8 mouse cellular contexts compared by ENCODE assay signal in the genomic region with DNA sequence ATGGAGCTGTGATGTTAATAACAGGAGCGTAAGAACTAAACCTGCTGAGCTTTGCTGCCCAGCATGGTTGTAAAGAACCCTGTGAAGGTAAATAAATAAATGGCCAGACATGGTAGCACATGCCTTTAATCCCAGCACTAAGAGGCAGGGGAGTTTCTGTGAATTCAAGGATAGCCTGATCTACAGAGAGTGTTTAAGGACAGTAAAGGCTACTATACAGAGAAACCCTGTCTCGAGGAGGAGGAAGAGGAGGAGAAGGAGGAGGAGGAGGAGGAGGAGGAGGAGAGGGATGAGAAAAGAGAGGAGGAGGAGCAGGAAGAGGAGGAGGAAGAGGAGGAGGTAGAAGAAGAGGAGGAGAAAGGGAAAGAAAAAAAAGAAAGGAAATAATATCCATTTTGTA. TPM values are rescaled to one million over a fixed set of nuclear protein-coding genes. Genes with fewer than 3 reads are reported as not detected.
DNase-seq lines count a peak whose midpoint lies in the region; ATAC-seq and TF ChIP-seq lines count a peak whose summit lies in the region.

No protein-coding gene starts in this region.

- no peak for TF ChIP-seq RAD21 in CH12.LX (IDR thresholded peaks at IDR 0.05; ENCODE audit: low read depth, low read length)

- DNase-seq in heart, adult 2 months, result no peak
- DNase-seq in heart, postnatal 14 days, result no peak
- DNase-seq in CH12.LX (ENCODE audit: extremely low read depth), result no peak
- DNase-seq in forebrain, postnatal 0 days, result no peak
- no peak for DNase-seq in midbrain, embryonic 10.5 days (ENCODE audit: low spot score)
- DNase-seq in adrenal gland, adult (ENCODE audit: inconsistent age in 2 of 2, low spot score in 1 of 2), result no peak
- DNase-seq in kidney, postnatal 36 days, result no peak
- DNase-seq in gastrocnemius, postnatal 25 days, result no peak

- H3K9me3 ChIP-seq in CH12.LX (replicated peaks; ENCODE audit: low read length), result no peaks in the 10 kb centered on the region
- no peaks in the 10 kb centered on the region for H3K9me3 ChIP-seq in forebrain, postnatal 0 days (ENCODE audit: low read length)
- H3K9me3 ChIP-seq in midbrain, embryonic 10.5 days (replicated peaks), result no peaks in the 10 kb centered on the region

- no peak for ATAC-seq in forebrain, postnatal 0 days

- no peaks in the 10 kb centered on the region for H3K36me3 ChIP-seq in heart, adult 2 months (ENCODE audit: control insufficient read depth, insufficient read depth, low read length)
- H3K36me3 ChIP-seq in CH12.LX (replicated peaks in 1 of 2; ENCODE audit: control insufficient read depth in 1 of 2, insufficient read depth in 1 of 2, low read length in 1 of 2), result peaks cover 3 to 16% of the 10 kb centered on the region in 2 experiments
- H3K36me3 ChIP-seq in forebrain, postnatal 0 days (ENCODE audit: insufficient read depth), result no peaks in the 10 kb centered on the region
- H3K36me3 ChIP-seq in midbrain, embryonic 10.5 days, result no peaks in the 10 kb centered on the region

- no peak overlapping the region for H3K9ac ChIP-seq in heart, adult 2 months (ENCODE audit: low read depth, low read length)
- H3K9ac ChIP-seq in CH12.LX (ENCODE audit: insufficient read depth, low read depth), result peak overlapping the region; percentile 45; the same call in 1 of the 2 replicates
- H3K9ac ChIP-seq in forebrain, postnatal 0 days, result peak overlapping the region; percentile 57; the same call in 1 of the 2 replicates

- peak overlapping the region; percentile 55 for H3K4me3 ChIP-seq in heart, adult 2 months
- H3K4me3 ChIP-seq in CH12.LX (replicated peaks in 1 of 3; ENCODE audit: low read depth in 2 of 3, low read length in 2 of 3, poor library complexity in 1 of 3), result peak overlapping the region in 2 of 3 experiments; percentile 59 to 61
- peak overlapping the region; percentile 57 for H3K4me3 ChIP-seq in forebrain, postnatal 0 days (ENCODE audit: low read depth, low read length)
- H3K4me3 ChIP-seq in midbrain, embryonic 10.5 days, result peak overlapping the region; percentile 72

- WGBS in heart, adult 2 months, result 55% methylated on average over 2 of the region's 2 CpGs
- 29% methylated on average over 2 of the region's 2 CpGs for WGBS in forebrain, postnatal 0 days
- WGBS in midbrain, embryonic 10.5 days, result 45% methylated on average over 2 of the region's 2 CpGs

- H3K4me1 ChIP-seq in heart, adult 2 months (ENCODE audit: control insufficient read depth, insufficient read depth, low read length), result no peaks in the 10 kb centered on the region
- H3K4me1 ChIP-seq in CH12.LX (ENCODE audit: control insufficient read depth in 1 of 2, insufficient read depth in 2 of 2), result peaks cover 5 to 28% of the 10 kb centered on the region in 2 experiments; a peak in 3 of 4 replicates
- H3K4me1 ChIP-seq in forebrain, postnatal 0 days (ENCODE audit: insufficient read depth), result peaks cover 3% of the 10 kb centered on the region; the same call in 1 of the 2 replicates
- peaks cover 28% of the 10 kb centered on the region for H3K4me1 ChIP-seq in midbrain, embryonic 10.5 days

- no peak for TF ChIP-seq EP300 in heart, adult 2 months (IDR thresholded peaks at IDR 0.05; ENCODE audit: insufficient read depth, low read depth, low read length)
- no peak for TF ChIP-seq EP300 in CH12.LX (IDR thresholded peaks at IDR 0.05; ENCODE audit: low read length)

- no peaks in the 10 kb centered on the region for H3K27me3 ChIP-seq in heart, adult 2 months (ENCODE audit: control insufficient read depth, insufficient read depth, low read length)
- no peaks in the 10 kb centered on the region for H3K27me3 ChIP-seq in CH12.LX (replicated peaks)
- no peaks in the 10 kb centered on the region for H3K27me3 ChIP-seq in forebrain, postnatal 0 days (ENCODE audit: insufficient read depth, low read length)
- H3K27me3 ChIP-seq in midbrain, embryonic 10.5 days (ENCODE audit: low read depth, poor library complexity, severe bottlenecking), result no peaks in the 10 kb centered on the region

- dilution Hi-C loops in CH12.LX (cut with MboI; ENCODE audit: extremely low pct_ligation_motif_present, extremely low pct_unique_long_range_greater_than_20kb, low sequenced_read_pairs), result no loop called here

- peak overlapping the region; percentile 59 for H3K4me2 ChIP-seq in CH12.LX (ENCODE audit: insufficient read depth, low read depth, poor library complexity, severe bottlenecking)
- peak overlapping the region; percentile 81 for H3K4me2 ChIP-seq in forebrain, postnatal 0 days (ENCODE audit: low read depth)

- no peak for TF ChIP-seq CTCF in heart, adult 2 months (IDR thresholded peaks at IDR 0.05)
- TF ChIP-seq CTCF in CH12.LX (conservative IDR thresholded peaks at IDR 0.05 in 1 of 2, IDR thresholded peaks at IDR 0.05 in 1 of 2; ENCODE audit: low read depth in 2 of 2, low read length in 2 of 2), result no peak
- TF ChIP-seq CTCF in forebrain, postnatal 0 days (IDR thresholded peaks at IDR 0.05; ENCODE audit: low read depth), result no peak

- peak overlapping the region; percentile 65 for H3K27ac ChIP-seq in heart, adult 2 months
- no peak overlapping the region for H3K27ac ChIP-seq in CH12.LX (ENCODE audit: insufficient read depth, low read depth)
- peak overlapping the region; percentile 70 for H3K27ac ChIP-seq in forebrain, postnatal 0 days (ENCODE audit: low read depth, low read length)
- H3K27ac ChIP-seq in midbrain, embryonic 10.5 days (replicated peaks), result peak overlapping the region; percentile 86

- no peaks in the 10 kb centered on the region for H3K79me2 ChIP-seq in heart, adult 2 months (replicated peaks; ENCODE audit: control insufficient read depth, insufficient read depth, low read length)
- no peaks in the 10 kb centered on the region for H3K79me2 ChIP-seq in CH12.LX (replicated peaks; ENCODE audit: control insufficient read depth, extremely low read depth, insufficient read depth, poor library complexity, severe bottlenecking)

- no peak for TF ChIP-seq POLR2A in heart, adult 2 months (IDR thresholded peaks at IDR 0.05; ENCODE audit: insufficient read depth, low read depth, low read length)
- TF ChIP-seq POLR2A in CH12.LX (IDR thresholded peaks at IDR 0.05; ENCODE audit: low read depth, low read length), result no peak

- in situ Hi-C loops in CH12.LX (cut with MboI; ENCODE audit: low pct_ligation_motif_present, low pct_unique_long_range_greater_than_20kb, low sequenced_read_pairs), result loop anchor here (10.0 kb wide), 1 partner anchor 69 kb away; the partner anchor contains the start of gene Fbxo42

- intact Hi-C loops in heart, adult 2 months (cut with DNase I), result no loop called here
- intact Hi-C loops in heart, postnatal 14 days (cut with DNase I), result loop anchor here (5.0 kb wide), 1 partner anchor 71 kb away; no protein-coding TSS in a partner anchor

TF ChIP-seq in CH12.LX, 34 proteins besides CTCF, POLR2A, EP300 and RAD21:
- TF ChIP-seq ZNF384 (IDR thresholded peaks at IDR 0.05; ENCODE audit: low read depth, low read length), result no peak
- TF ChIP-seq ZMIZ1 (IDR thresholded peaks at IDR 0.05; ENCODE audit: low read depth, low read length), result no peak
- TF ChIP-seq CHD1 (IDR thresholded peaks at IDR 0.05; ENCODE audit: low read depth, low read length), result no peak
- TF ChIP-seq MAFK (IDR thresholded peaks at IDR 0.05; ENCODE audit: insufficient replicate concordance, low read length), result no peak
- TF ChIP-seq POLR2AphosphoS2 (IDR thresholded peaks at IDR 0.05; ENCODE audit: low read depth, low read length), result no peak
- TF ChIP-seq UBTF (IDR thresholded peaks at IDR 0.05; ENCODE audit: low read depth, low read length), result no peak
- TF ChIP-seq ZKSCAN1 (IDR thresholded peaks at IDR 0.05; ENCODE audit: borderline replicate concordance, low read depth, low read length), result no peak
- no peak for TF ChIP-seq RCOR1 (conservative IDR thresholded peaks at IDR 0.05; ENCODE audit: low read depth, low read length)
- TF ChIP-seq MYC (IDR thresholded peaks at IDR 0.05; ENCODE audit: low read depth, low read length), result no peak
- no peak for TF ChIP-seq JUN (IDR thresholded peaks at IDR 0.05; ENCODE audit: insufficient read depth, low read depth, low read length)
- no peak for TF ChIP-seq KAT2A (IDR thresholded peaks at IDR 0.05; ENCODE audit: insufficient replicate concordance, low read length)
- TF ChIP-seq MEF2A (IDR thresholded peaks at IDR 0.05; ENCODE audit: borderline replicate concordance, low read depth, low read length), result no peak
- no peak for TF ChIP-seq ELF1 (IDR thresholded peaks at IDR 0.05; ENCODE audit: low read depth, low read length)
- no peak for TF ChIP-seq MXI1 (IDR thresholded peaks at IDR 0.05; ENCODE audit: low read depth, low read length)
- no peak for TF ChIP-seq IRF4 (IDR thresholded peaks at IDR 0.05; ENCODE audit: low read depth, low read length)
- TF ChIP-seq SMC3 (IDR thresholded peaks at IDR 0.05; ENCODE audit: low read depth, low read length), result no peak
- no peak for TF ChIP-seq GABPA (IDR thresholded peaks at IDR 0.05; ENCODE audit: insufficient replicate concordance, low read depth, low read length)
- no peak for TF ChIP-seq SIN3A (IDR thresholded peaks at IDR 0.05; ENCODE audit: low read length)

RNA-seq across cellular contexts. Expression of gene Rsg1, which starts 0.4 kb away (rescaled TPM):
- total RNA-seq in heart, adult 2 months (2021), result under 1 TPM; 0.42 to 0.52 TPM
- 0.88 and 1.1 TPM in 2 replicates for polyA plus RNA-seq in heart, adult 2 months (2012; rRNA removed)
- total RNA-seq in heart, postnatal 14 days (2021), result under 1 TPM; 0.68 to 0.86 TPM
- 4.5 and 5.3 TPM in 2 replicates for total RNA-seq in CH12.LX (2012; rRNA removed)
- total RNA-seq in CH12.LX (2014; rRNA removed), result 1.0 and 1.1 TPM in 2 replicates
- polyA plus RNA-seq in CH12.LX (2012; ENCODE audit: insufficient read length, low read depth), result 2.8 and 3.2 TPM in 2 replicates
- 4.5 and 6.9 TPM in 2 replicates for total RNA-seq in forebrain, postnatal 0 days (2014; rRNA removed)
- 3.7 and 5.2 TPM in 2 replicates for polyA plus RNA-seq in forebrain, postnatal 0 days (2015; fragmentation: Nextera tagmentation; extraction: Ambion mirVana)
- polyA plus RNA-seq in midbrain, embryonic 10.5 days (2016; fragmentation: Nextera tagmentation; extraction: Ambion mirVana), result 7.4 and 7.5 TPM in 2 replicates
- total RNA-seq in gastrocnemius, postnatal 25 days (2021), result under 1 TPM in 1 of 2 experiments, not detected in 1; 0.27 TPM

RNA-seq across cellular contexts. Expression of gene Arhgef19, which starts 26.0 kb away (rescaled TPM):
- 10 to 100 TPM; 37.7 to 40.1 TPM for total RNA-seq in heart, adult 2 months (2021)
- polyA plus RNA-seq in heart, adult 2 months (2012; rRNA removed), result 22.4 and 39.6 TPM in 2 replicates
- total RNA-seq in heart, postnatal 14 days (2021), result 10 to 100 TPM; 20.7 TPM
- total RNA-seq in CH12.LX (2012; rRNA removed) (0.08 and 0.21 TPM in 2 replicates), CH12.LX (2014; rRNA removed) (0.15 TPM in 1 of 2 replicates, not detected in the other)
- 0.19 and 0.40 TPM in 2 replicates for polyA plus RNA-seq in CH12.LX (2012; ENCODE audit: insufficient read length, low read depth)
- total RNA-seq in forebrain, postnatal 0 days (2014; rRNA removed), result 0.95 and 1.6 TPM in 2 replicates
- polyA plus RNA-seq in forebrain, postnatal 0 days (2015; fragmentation: Nextera tagmentation; extraction: Ambion mirVana), result 0.52 and 0.90 TPM in 2 replicates
- 0.64 and 1.4 TPM in 2 replicates for polyA plus RNA-seq in midbrain, embryonic 10.5 days (2016; fragmentation: Nextera tagmentation; extraction: Ambion mirVana)
- under 1 TPM; 0.74 to 0.83 TPM for total RNA-seq in gastrocnemius, postnatal 25 days (2021)
